Mouse (Mus musculus): ENCODE results near the gene Snrnp70.

- TF ChIP-seq CTCF (IDR thresholded peaks at IDR 0.05; ENCODE audit: borderline replicate concordance, extremely low read depth, insufficient read depth, insufficient read length) (peak; percentile 79), POLR2A (IDR thresholded peaks at IDR 0.05; ENCODE audit: borderline replicate concordance, extremely low read depth, insufficient read depth, insufficient read length, poor library complexity, severe bottlenecking) (0 out of 2 replicates have a peak, but pooled peaks have one; percentile 13)
Measured at GRCm38 (mm10) chr7:45367020-45367880, 28.3 kb downstream of the Snrnp70 start.
